Mouse (Mus musculus) mature B cell (primary cell): Measurements from ENCODE around the gene Wfikkn2.
"Not testable (repeated sequence)": the region's sequence is repeated elsewhere in the genome, so short reads cannot be mapped to it uniquely, and the experiment has no call there.

ENCODE experiments used
- in situ Hi-C: fragments of 300-500 bp; cut with MboI; formaldehyde crosslinking; loops from 2 replicates; pipeline ENCODE4 v1.14.3; 2019

Wfikkn2 gene

GRCm38 (mm10) chr11:94245955-94246788 lies at the start of gene Wfikkn2:
Gene Wfikkn2 (minus strand): TSS chr11:94246005.
- in situ Hi-C loops, result no loop called here

- in situ Hi-C loops, result no loop called here
These were observed 49.4 kb upstream of the Wfikkn2 start for GRCm38 (mm10) chr11:94294996-94295845.

- in situ Hi-C loops, result no loop called here
These were observed 44.4 kb upstream of the Wfikkn2 start for GRCm38 (mm10) chr11:94290062-94290740.

GRCm38 (mm10) chr11:94287105-94287504 lies 41.3 kb upstream of the Wfikkn2 start:
- in situ Hi-C loops, result no loop called here

- in situ Hi-C loops, result no loop called here
These were observed 40.2 kb upstream of the Wfikkn2 start for GRCm38 (mm10) chr11:94285886-94286574.

GRCm38 (mm10) chr11:94283536-94284099 lies 37.8 kb upstream of the Wfikkn2 start:
- in situ Hi-C loops, result no loop called here

- in situ Hi-C loops, result no loop called here
These were observed 36.5 kb upstream of the Wfikkn2 start for GRCm38 (mm10) chr11:94282291-94282690.

- in situ Hi-C loops, result no loop called here
These were observed 35.7 kb upstream of the Wfikkn2 start, which contains the start of gene Gm21885 for GRCm38 (mm10) chr11:94281199-94282181. Gene Gm21885 (plus strand): TSS chr11:94281873.

- in situ Hi-C loops, result no loop called here
These were observed 31.1 kb upstream of the Wfikkn2 start for GRCm38 (mm10) chr11:94276869-94277337.

- in situ Hi-C loops, result no loop called here
These were observed 29.9 kb upstream of the Wfikkn2 start for GRCm38 (mm10) chr11:94275686-94276085.

GRCm38 (mm10) chr11:94275226-94275625 lies 29.4 kb upstream of the Wfikkn2 start:
- in situ Hi-C loops, result no loop called here

GRCm38 (mm10) chr11:94274206-94274867 lies 28.5 kb upstream of the Wfikkn2 start:
- in situ Hi-C loops, result loop anchor here (5.0 kb wide), 1 partner anchor 142 kb away; no protein-coding TSS in a partner anchor

GRCm38 (mm10) chr11:94272960-94273927 lies 27.4 kb upstream of the Wfikkn2 start:
- in situ Hi-C loops, result loop anchor here (5.0 kb wide), 1 partner anchor 141 kb away; no protein-coding TSS in a partner anchor

GRCm38 (mm10) chr11:94271015-94271414 lies 25.2 kb upstream of the Wfikkn2 start:
- in situ Hi-C loops, result loop anchor here (5.0 kb wide), 1 partner anchor 139 kb away; no protein-coding TSS in a partner anchor

- in situ Hi-C loops, result loop anchor here (5.0 kb wide), 1 partner anchor 138 kb away; no protein-coding TSS in a partner anchor
These were observed 24.1 kb upstream of the Wfikkn2 start for GRCm38 (mm10) chr11:94269906-94270305.

- in situ Hi-C loops, result no loop called here
These were observed 23.0 kb upstream of the Wfikkn2 start for GRCm38 (mm10) chr11:94268761-94269160.

- in situ Hi-C loops, result not testable (repeated sequence)
These were observed 20.4 kb upstream of the Wfikkn2 start for GRCm38 (mm10) chr11:94266155-94266554.
